Mouse (Mus musculus) mammary gland, adult 2 months (tissue): ENCODE results near the gene Zfp422. TPM values are rescaled to one million over a fixed set of nuclear protein-coding genes. Genes with fewer than 3 reads are reported as not detected.

ENCODE experiments used
- polyA plus RNA-seq: library from polyadenylated mRNA; depleted of rRNA; stranded (reverse); fragments of >200 nt; gene quantifications from 2 replicates; pipeline ENCODE4 v1.2.3, GENCODE M21; 2012; ENCODE audit warnings: low replicate concordance; rRNA removed

Gene Zfp422
- 8.6 and 17.4 TPM in 2 replicates for polyA plus RNA-seq

GRCm38 (mm10) chr6:116628539-116629171 is at the start of gene Zfp422:
Zfp422 (minus strand) TSS chr6:116628999.

DNA sequence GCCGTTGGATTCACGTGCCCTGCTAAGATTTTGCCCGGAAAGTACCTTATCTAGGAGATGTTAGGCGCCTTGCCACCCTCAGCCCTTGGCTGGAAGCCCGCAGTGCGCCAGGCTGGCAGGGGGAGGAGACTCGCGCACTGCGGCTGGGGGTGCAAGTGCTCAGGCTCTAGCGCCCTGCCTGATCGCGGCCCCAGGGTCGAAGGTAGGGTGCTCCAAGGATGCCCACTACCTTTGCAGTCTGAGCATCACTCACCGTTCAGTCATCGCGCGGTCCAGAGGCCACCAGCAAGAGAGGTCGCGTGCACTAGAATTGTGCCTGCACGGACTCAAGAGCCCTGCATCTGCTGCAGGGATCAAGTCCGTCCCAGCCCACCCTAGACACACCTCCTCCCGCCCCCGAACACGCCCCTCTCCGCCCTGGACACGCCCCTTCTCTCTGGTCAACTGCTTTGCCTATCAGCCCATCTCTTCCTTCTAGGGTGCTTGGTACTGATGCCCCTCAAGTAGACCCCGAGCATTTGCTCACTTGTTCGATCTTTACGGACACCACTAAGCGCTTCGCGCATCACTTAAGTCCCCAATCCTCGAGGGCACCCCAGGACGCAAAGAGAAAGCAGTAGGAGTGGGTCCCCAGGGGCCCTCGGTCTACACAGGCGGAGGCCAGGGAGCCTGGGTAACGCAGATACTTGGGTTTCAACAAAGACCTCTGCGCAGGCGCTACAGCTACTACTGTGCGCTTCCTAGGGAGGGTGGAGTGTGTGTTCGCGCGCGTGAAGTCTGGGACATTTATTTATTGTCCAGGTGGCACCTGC is 44.9 kb upstream of the Zfp422 start, which contains the start of gene Rassf4:
TSS of gene Rassf4 (minus strand) at position 482 of the 812 bp plus-strand sequence.

DNA sequence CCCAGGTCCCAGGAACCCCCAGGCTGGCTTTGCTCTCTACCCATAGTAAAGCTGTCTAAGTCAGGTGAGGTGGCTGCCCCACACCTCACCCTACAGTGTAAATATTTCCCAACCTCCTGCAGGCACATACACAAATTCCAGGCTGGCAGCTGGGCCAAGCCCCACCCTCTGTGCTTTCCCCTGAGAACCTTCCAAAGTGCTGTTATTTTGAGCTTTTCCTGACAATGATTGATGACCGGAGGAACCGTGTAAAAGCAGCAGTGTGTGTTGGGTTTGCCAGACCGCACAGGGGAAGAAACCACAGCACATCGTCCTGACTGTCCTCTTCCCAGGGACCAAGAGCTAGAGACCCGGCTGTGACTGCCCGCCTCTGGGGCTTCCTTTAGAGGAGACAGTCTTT is 21.6 kb upstream of the Zfp422 start, which contains the start of gene Depp1:
TSS of gene Depp1 (plus strand) at position 204 of the 400 bp plus-strand sequence.

DNA sequence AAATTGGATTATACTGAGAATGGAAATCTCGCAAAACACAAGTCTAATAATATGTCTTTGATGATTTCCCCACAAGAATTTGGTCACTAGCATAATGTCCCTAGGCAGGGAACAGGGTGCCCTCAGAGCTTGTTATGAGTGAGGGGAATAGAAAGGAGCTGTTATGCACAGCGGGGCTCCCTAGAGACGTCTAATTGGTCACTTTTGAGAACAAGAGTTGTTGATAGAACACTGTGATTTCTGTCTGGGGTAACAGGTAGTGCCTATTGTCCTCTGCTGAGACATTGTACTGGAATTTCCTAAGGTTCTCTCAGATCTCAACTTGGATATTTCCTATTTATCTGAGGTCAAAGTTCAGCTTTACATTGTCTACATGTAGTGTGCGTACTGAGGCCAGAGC is 44.7 kb downstream of the Zfp422 start, which contains the start of gene Olfr215:
TSS of gene Olfr215 (minus strand) at position 101 of the 400 bp plus-strand sequence.

Other genes with a start within 250 kb of the Zfp422 start
- gene Alox5, start 167.8 kb downstream of the Zfp422 start, polyA plus RNA-seq = 4.3 and 5.1 TPM in 2 replicates
- gene Olfr211, start 139.9 kb downstream of the Zfp422 start, polyA plus RNA-seq = not detected in 2 replicates
- not detected in 2 replicates for gene Olfr212, start 122.5 kb downstream of the Zfp422 start, polyA plus RNA-seq
- gene Olfr213, start 90.5 kb downstream of the Zfp422 start, polyA plus RNA-seq = not detected in 2 replicates
- 0.10 and 0.16 TPM in 2 replicates for gene Gm5580, start 77.9 kb downstream of the Zfp422 start, polyA plus RNA-seq
- not detected in 2 replicates for gene Olfr214, start 74.8 kb downstream of the Zfp422 start, polyA plus RNA-seq
- not detected in 2 replicates for gene Olfr215, start 44.8 kb downstream of the Zfp422 start, polyA plus RNA-seq
- gene Depp1, start 21.6 kb upstream of the Zfp422 start, polyA plus RNA-seq = 34.3 and 59.9 TPM in 2 replicates
- gene Rassf4, start 45.0 kb upstream of the Zfp422 start, polyA plus RNA-seq = 20.6 and 38.8 TPM in 2 replicates
- 0.01 TPM in 1 of 2 replicates, not detected in the other for gene Tmem72, start 87.9 kb upstream of the Zfp422 start, polyA plus RNA-seq